Mouse (Mus musculus) small intestine, adult 2 months (tissue): ENCODE measurements around the gene Erp29.

Experiments used
- CTCF ChIP-seq: fragments of 200-500 bp; IDR thresholded peaks from 2 replicates; pipeline ENCODE4 v1.5.1; 2012; ENCODE audit warnings: low read depth, mild to moderate bottlenecking, control low read depth, inconsistent platforms, low read length, moderate library complexity, mixed read lengths; ENCODE audit not compliant: insufficient replicate concordance, insufficient read length; ENCODE audit errors: extremely low read depth
- POLR2A ChIP-seq: fragments of 200-500 bp; IDR thresholded peaks from 2 replicates; pipeline ENCODE4 v1.6.1; 2012; ENCODE audit warnings: low read depth, mild to moderate bottlenecking, control low read depth, inconsistent platforms, low read length, moderate library complexity

DNA sequence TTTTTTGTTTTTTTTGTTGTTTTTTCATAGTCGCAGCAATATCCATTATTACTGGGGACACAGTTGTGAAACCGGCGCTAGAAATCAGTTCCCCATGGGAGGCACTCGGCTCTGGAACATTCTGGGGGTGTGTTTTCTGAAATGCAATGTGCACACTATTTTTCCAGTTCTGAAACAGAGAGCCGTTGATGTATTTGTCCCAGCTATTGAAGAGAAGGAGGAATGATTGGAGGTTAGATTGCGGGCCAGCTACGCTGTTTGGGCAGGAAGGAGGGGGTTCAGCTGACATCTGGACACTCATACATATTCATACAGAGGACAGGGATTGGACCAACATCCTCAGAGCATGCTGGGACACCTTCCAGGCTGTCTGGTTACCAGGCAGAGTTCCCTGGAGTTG is 63.2 kb downstream of the Erp29 start:
- no peak for TF ChIP-seq POLR2A
- no peak for TF ChIP-seq CTCF
